Mouse (Mus musculus): ENCODE results near the gene Rab44.
"Not testable (repeated sequence)": the region's sequence is repeated elsewhere in the genome, so short reads cannot be mapped to it uniquely, and the experiment has no call there.

- TF ChIP-seq MAX (IDR thresholded peaks at IDR 0.05); CTCF (IDR thresholded peaks at IDR 0.05; ENCODE audit: control insufficient read depth, insufficient read depth, insufficient read length); CEBPB (IDR thresholded peaks at IDR 0.05; ENCODE audit: low read depth); USF1 (IDR thresholded peaks at IDR 0.05; ENCODE audit: low read depth); MYOG (IDR thresholded peaks at IDR 0.05; ENCODE audit: control insufficient read depth, extremely low read depth, insufficient read length): not testable (repeated sequence)
These were observed 3.6 kb upstream of the Rab44 start for GRCm38 (mm10) chr17:29110356-29110755.

Measured in C2C12 (cell line).